In genomic region chr15:9454198-9454597, GRCm38 (mm10) we compare ENCODE assay signal across 16 mouse cellular contexts. TPM values are rescaled to one million over a fixed set of nuclear protein-coding genes. Genes with fewer than 3 reads are reported as not detected.
DNase-seq lines count a peak whose midpoint lies in the region.
"Had no signal": no experiment of that assay in that cellular context is flagged by ENCODE, and none has a peak within 500 bp of the region (broad histone marks: within the 10 kb centered on the region; RNA-seq: fewer than 3 reads in every experiment).

No protein-coding gene starts in this region.

- H3K9me3 ChIP-seq in heart, embryonic 10.5 days, result no peaks in the 10 kb centered on the region
- H3K9me3 ChIP-seq: hindbrain, embryonic 13.5 days; limb, embryonic 13.5 days; midbrain, embryonic 15.5 days had no signal

- no peaks in the 10 kb centered on the region for H3K27me3 ChIP-seq in heart, embryonic 10.5 days (ENCODE audit: insufficient read depth, poor library complexity, severe bottlenecking)
- H3K27me3 ChIP-seq: hindbrain, embryonic 13.5 days; limb, embryonic 13.5 days; midbrain, embryonic 15.5 days had no signal

- peak; percentile 67 to 76 for DNase-seq in cerebellum, postnatal 10 days
- DNase-seq in cerebellum, adult 11 months, result no peak
- peak; percentile 43 to 51 for DNase-seq in heart, postnatal 10 days
- DNase-seq in heart, embryonic 10.5 days (ENCODE audit: low spot score), result no peak
- DNase-seq in ovary, postnatal 36 days (ENCODE audit: low spot score), result peak; percentile 23
- no peak for DNase-seq in ovary, postnatal 10 days (ENCODE audit: low spot score)
- DNase-seq in heart, postnatal 4 days, result peak; percentile 21
- no peak for DNase-seq in spleen, postnatal 4 days (ENCODE audit: low spot score in 2 of 2)
- DNase-seq: B cell, adult 2 months; kidney, adult 18-20 months; retina, postnatal 1 day had no signal

- no peak overlapping the region for H3K27ac ChIP-seq in heart, embryonic 10.5 days
- H3K27ac ChIP-seq: hindbrain, embryonic 13.5 days; limb, embryonic 13.5 days; midbrain, embryonic 15.5 days had no signal

- WGBS in heart, embryonic 10.5 days, result 81% methylated on average over 4 of the region's 4 CpGs

- H3K36me3 ChIP-seq in heart, embryonic 10.5 days, result no peaks in the 10 kb centered on the region
- H3K36me3 ChIP-seq: hindbrain, embryonic 13.5 days; limb, embryonic 13.5 days; midbrain, embryonic 15.5 days had no signal

- no peak overlapping the region for H3K4me3 ChIP-seq in heart, embryonic 10.5 days
- H3K4me3 ChIP-seq: hindbrain, embryonic 13.5 days; limb, embryonic 13.5 days; midbrain, embryonic 15.5 days had no signal

- intact Hi-C loops in heart, postnatal 10 days (cut with DNase I), result loop anchor here (5.0 kb wide), 1 partner anchor 988 kb away; no protein-coding TSS in a partner anchor

- H3K4me1 ChIP-seq in heart, embryonic 10.5 days, result no peaks in the 10 kb centered on the region
- H3K4me1 ChIP-seq: hindbrain, embryonic 13.5 days; limb, embryonic 13.5 days; midbrain, embryonic 15.5 days had no signal

RNA-seq across cellular contexts. Expression of gene Capsl, which starts 18.4 kb away (rescaled TPM):
- total RNA-seq in heart, postnatal 10 days (2021), result not detected
- polyA plus RNA-seq in heart, embryonic 10.5 days (2016; fragmentation: Nextera tagmentation; extraction: Ambion mirVana), result 0.51 and 2.0 TPM in 2 replicates
- not detected for total RNA-seq in heart, postnatal 4 days (2021)
- total RNA-seq: granulocyte monocyte progenitor cell, adult 5-6 weeks; MEL had no signal

Comparison
In these comparisons a context has a peak if more than half of its experiments do, and no peak if none do; other contexts are left out.
1. DNase-seq: peak in cerebellum, postnatal 10 days (2 of 2), heart, postnatal 10 days (2 of 2), ovary, postnatal 36 days (single experiment) and heart, postnatal 4 days (single experiment); none in cerebellum, adult 11 months (single experiment), heart, embryonic 10.5 days (single experiment), ovary, postnatal 10 days (single experiment) and spleen, postnatal 4 days (0 of 2).